Mouse (Mus musculus) heart, adult 2 months (tissue): ENCODE measurements at regions not wholly inside any gene's neighbourhood (a gene's known extent, or its start where the extent isn't known, plus 50 kb on each side); places are given as distances from the start of the nearest gene placed in this dataset.
A peak's percentile ranks its signal among the peaks of the same experiment; 100 is the strongest.

ENCODE experiments used
- DNase-seq, 2 experiments: peaks; one replicate each; pipeline ENCODE4 v3.0.0; 2021
- H3K27ac ChIP-seq: fragments of 200-600 bp; 2 replicates; pipeline ENCODE4 v1.8.1; 2022
- H3K27me3 ChIP-seq: fragments of 200-500 bp; 2 replicates; pipeline ENCODE4 v1.6.1; 2012; ENCODE audit warnings: mild to moderate bottlenecking, low read length, inconsistent platforms, mixed read lengths; ENCODE audit not compliant: control insufficient read depth, insufficient read depth
- H3K36me3 ChIP-seq: fragments of 200-500 bp; 2 replicates; pipeline ENCODE4 v1.6.1; 2012; ENCODE audit warnings: low read length, inconsistent platforms; ENCODE audit not compliant: control insufficient read depth, insufficient read depth
- H3K4me1 ChIP-seq: fragments of 200-500 bp; 2 replicates; pipeline ENCODE4 v1.6.1; 2011; ENCODE audit warnings: low read length; ENCODE audit not compliant: control insufficient read depth, insufficient read depth
- H3K4me3 ChIP-seq: fragments of 200-600 bp; 2 replicates; pipeline ENCODE4 v1.8.1; 2022
- H3K79me2 ChIP-seq: fragments of 200-500 bp; replicated peaks from 2 replicates; pipeline ENCODE4 v1.6.1; 2012; ENCODE audit warnings: mild to moderate bottlenecking, inconsistent platforms, low read length, moderate library complexity, mixed read lengths; ENCODE audit not compliant: control insufficient read depth, insufficient read depth
- H3K9ac ChIP-seq: fragments of 200-500 bp; 2 replicates; pipeline ENCODE4 v1.6.1; 2012; ENCODE audit warnings: low read depth, mild to moderate bottlenecking, control low read depth, inconsistent platforms, low read length, mixed read lengths
- CTCF ChIP-seq: fragments of 200-600 bp; IDR thresholded peaks from 2 replicates; pipeline ENCODE4 v1.8.1; 2022; ENCODE audit warnings: antibody characterized with exemption, mild to moderate bottlenecking, moderate library complexity
- EP300 ChIP-seq: fragments of 200-500 bp; IDR thresholded peaks from 2 replicates; pipeline ENCODE4 v1.6.1; 2011; ENCODE audit warnings: low read depth, low read length, control low read depth; ENCODE audit not compliant: insufficient read depth
- POLR2A ChIP-seq: fragments of 200-500 bp; IDR thresholded peaks from 2 replicates; pipeline ENCODE4 v1.6.1; 2011; ENCODE audit warnings: mild to moderate bottlenecking, low read depth, low read length, control low read depth; ENCODE audit not compliant: insufficient read depth
- WGBS: fragments of 180-500 bp; shearing (Covaris S2); methylation state at CpG from one replicate; pipeline ENCODE4 v1.1.7; 2018; 5-methylcytosine and 5-hydroxymethylcytosine counted together
- intact Hi-C: fragments of 180-260 bp; cut with DNase I; formaldehyde crosslinking; loops from one replicate; pipeline ENCODE4 v1.15.1; 2025

GRCm38 (mm10) chr3:143508280-143508679, 626.5 kb upstream of the Pkn2 start:
- H3K9ac ChIP-seq: no peak overlapping the region
- intact Hi-C loops: loop anchor here (5.0 kb wide), 1 partner anchor 734 kb away; no protein-coding TSS in a partner anchor
- no peaks in the 10 kb centered on the region for H3K36me3 ChIP-seq
- no peak for DNase-seq
- no peak overlapping the region for H3K4me3 ChIP-seq
- 46% methylated on average over 1 of the region's 1 CpGs for WGBS
- no peaks in the 10 kb centered on the region for H3K27me3 ChIP-seq
- H3K79me2 ChIP-seq: no peaks in the 10 kb centered on the region
- TF ChIP-seq EP300: no peak
- no peak for TF ChIP-seq POLR2A
- peak; percentile 61 for TF ChIP-seq CTCF
- peaks cover 1% of the 10 kb centered on the region; the same call in 1 of the 2 replicates for H3K4me1 ChIP-seq
- no peak overlapping the region for H3K27ac ChIP-seq

GRCm38 (mm10) chr3:143501017-143501416, 619.2 kb upstream of the Pkn2 start:
- H3K4me3 ChIP-seq: no peak overlapping the region
- TF ChIP-seq CTCF: no peak
- no peak for TF ChIP-seq POLR2A
- TF ChIP-seq EP300: no peak
- no peak overlapping the region for H3K27ac ChIP-seq
- no peaks in the 10 kb centered on the region for H3K4me1 ChIP-seq
- intact Hi-C loops: no loop called here
- no peaks in the 10 kb centered on the region for H3K36me3 ChIP-seq
- no peak for DNase-seq
- WGBS: 47% methylated on average over 2 of the region's 2 CpGs
- H3K9ac ChIP-seq: no peak overlapping the region
- H3K79me2 ChIP-seq: no peaks in the 10 kb centered on the region
- no peaks in the 10 kb centered on the region for H3K27me3 ChIP-seq

GRCm38 (mm10) chr3:143495389-143495788, 613.6 kb upstream of the Pkn2 start:
- no peaks in the 10 kb centered on the region for H3K4me1 ChIP-seq

GRCm38 (mm10) chr3:143477916-143478610, 596.3 kb upstream of the Pkn2 start:
- TF ChIP-seq POLR2A (no peak), EP300 (no peak), CTCF (no peak)
- H3K27me3 ChIP-seq: no peaks in the 10 kb centered on the region
- 72% methylated on average over 8 of the region's 8 CpGs for WGBS
- no peaks in the 10 kb centered on the region for H3K4me1 ChIP-seq
- H3K4me3 ChIP-seq: no peak overlapping the region
- H3K9ac ChIP-seq: no peak overlapping the region
- DNase-seq: no peak
- no peaks in the 10 kb centered on the region for H3K36me3 ChIP-seq
- no peaks in the 10 kb centered on the region for H3K79me2 ChIP-seq
- intact Hi-C loops: no loop called here
- H3K27ac ChIP-seq: no peak overlapping the region

More at GRCm38 (mm10) chr3:143495389-143495788, 613.6 kb upstream of the Pkn2 start:
- intact Hi-C loops: no loop called here
- H3K9ac ChIP-seq: no peak overlapping the region
- H3K79me2 ChIP-seq: no peaks in the 10 kb centered on the region
- 91% methylated on average over 4 of the region's 4 CpGs for WGBS
- no peaks in the 10 kb centered on the region for H3K27me3 ChIP-seq
- no peak overlapping the region for H3K27ac ChIP-seq
- H3K36me3 ChIP-seq: no peaks in the 10 kb centered on the region
- no peak overlapping the region for H3K4me3 ChIP-seq
- DNase-seq: no peak
- no peak for TF ChIP-seq CTCF
- no peak for TF ChIP-seq EP300
- TF ChIP-seq POLR2A: no peak

- intact Hi-C loops: no loop called here
- H3K9ac ChIP-seq: no peak overlapping the region
- H3K36me3 ChIP-seq: no peaks in the 10 kb centered on the region
- no peak overlapping the region for H3K4me3 ChIP-seq
- WGBS: 89% methylated on average over 5 of the region's 5 CpGs
- DNase-seq: no peak
- no peaks in the 10 kb centered on the region for H3K79me2 ChIP-seq
- H3K27me3 ChIP-seq: no peaks in the 10 kb centered on the region
- no peak for TF ChIP-seq POLR2A
- no peak for TF ChIP-seq CTCF
- TF ChIP-seq EP300: no peak
- H3K27ac ChIP-seq: no peak overlapping the region
- H3K4me1 ChIP-seq: no peaks in the 10 kb centered on the region
Observed at GRCm38 (mm10) chr3:143475461-143475860, 593.7 kb upstream of the Pkn2 start.

GRCm38 (mm10) chr3:143447005-143447709, 565.4 kb upstream of the Pkn2 start:
- Histone ChIP-seq H3K79me2 (no peaks in the 10 kb centered on the region), H3K27ac (no peak overlapping the region), H3K9ac (no peak overlapping the region), H3K27me3 (no peaks in the 10 kb centered on the region), H3K4me1 (no peaks in the 10 kb centered on the region), H3K4me3 (no peak overlapping the region), H3K36me3 (no peaks in the 10 kb centered on the region)
- WGBS: 61% methylated on average over 7 of the region's 7 CpGs
- intact Hi-C loops: no loop called here
- TF ChIP-seq EP300 (no peak), POLR2A (no peak), CTCF (no peak)
- DNase-seq: no peak
